Mouse (Mus musculus) intestine, embryonic 16.5 days (tissue): ENCODE data around the gene Ddx56. TPM values are rescaled to one million over a fixed set of nuclear protein-coding genes. Genes with fewer than 3 reads are reported as not detected.

Source experiments
- polyA plus RNA-seq: library from polyadenylated mRNA; unstranded; fragments of >200 nt; fragmentation: Nextera tagmentation; extraction: Ambion mirVana; gene quantifications from 2 replicates; pipeline ENCODE4 v1.2.1, GENCODE M21; 2015

Ddx56 gene
- polyA plus RNA-seq, 1 experiment from 2014 or later = 110 TPM

Other genes starting within 250 kb of the Ddx56 start
- gene Camk2b, start 201.4 kb downstream of the Ddx56 start, polyA plus RNA-seq = 5.8 and 6.8 TPM in 2 replicates
- 0.45 and 0.62 TPM in 2 replicates for gene A730071L15Rik, start 67.7 kb downstream of the Ddx56 start, polyA plus RNA-seq
- gene Nudcd3, start 67.4 kb downstream of the Ddx56 start, polyA plus RNA-seq = 28.4 and 33.3 TPM in 2 replicates
- gene Npc1l1, start 37.6 kb downstream of the Ddx56 start, polyA plus RNA-seq = 26.5 and 43.4 TPM in 2 replicates
- 165 and 177 TPM in 2 replicates for gene Tmed4, start 7.1 kb upstream of the Ddx56 start, polyA plus RNA-seq
- 171 and 189 TPM in 2 replicates for gene Ogdh, start 23.9 kb upstream of the Ddx56 start, polyA plus RNA-seq
- gene Zmiz2, start 121.3 kb upstream of the Ddx56 start, polyA plus RNA-seq = 9.2 and 9.3 TPM in 2 replicates
- 5,222 and 5,444 TPM in 2 replicates for gene Ppia, start 147.7 kb upstream of the Ddx56 start, polyA plus RNA-seq
- 393 and 415 TPM in 2 replicates for gene H2afv, start 176.7 kb upstream of the Ddx56 start, polyA plus RNA-seq
- 24.6 and 24.8 TPM in 2 replicates for gene Purb, start 208.1 kb upstream of the Ddx56 start, polyA plus RNA-seq